Mouse (Mus musculus): ENCODE results near the gene Il18bp.

Il18bp gene

GRCm38 (mm10) chr7:102000921-102001630 is 17.4 kb downstream of the Il18bp start:
- DNase-seq: no peak

- DNase-seq: no peak
Measured at GRCm38 (mm10) chr7:102000296-102000695, 18.2 kb downstream of the Il18bp start.

GRCm38 (mm10) chr7:101999461-102000151 is 18.9 kb downstream of the Il18bp start:
- DNase-seq: peak; percentile 37 to 41

- peak; percentile 91 to 93 for DNase-seq
Measured at GRCm38 (mm10) chr7:101998194-101998927, 20.1 kb downstream of the Il18bp start.

GRCm38 (mm10) chr7:101994241-101994640 is 24.2 kb downstream of the Il18bp start:
- no peak for DNase-seq

- DNase-seq: peak in 1 of 2 experiments; percentile 5
Measured at GRCm38 (mm10) chr7:101985081-101985480, 33.4 kb downstream of the Il18bp start.

GRCm38 (mm10) chr7:101982735-101983134 is 35.8 kb downstream of the Il18bp start:
- DNase-seq: peak in 1 of 2 experiments; percentile 4

- peak; percentile 36 to 48 for DNase-seq
Measured at GRCm38 (mm10) chr7:101974505-101974904, 44.0 kb downstream of the Il18bp start.

- no peak for DNase-seq
Measured at GRCm38 (mm10) chr7:101973730-101974129, 44.8 kb downstream of the Il18bp start.

DNA sequence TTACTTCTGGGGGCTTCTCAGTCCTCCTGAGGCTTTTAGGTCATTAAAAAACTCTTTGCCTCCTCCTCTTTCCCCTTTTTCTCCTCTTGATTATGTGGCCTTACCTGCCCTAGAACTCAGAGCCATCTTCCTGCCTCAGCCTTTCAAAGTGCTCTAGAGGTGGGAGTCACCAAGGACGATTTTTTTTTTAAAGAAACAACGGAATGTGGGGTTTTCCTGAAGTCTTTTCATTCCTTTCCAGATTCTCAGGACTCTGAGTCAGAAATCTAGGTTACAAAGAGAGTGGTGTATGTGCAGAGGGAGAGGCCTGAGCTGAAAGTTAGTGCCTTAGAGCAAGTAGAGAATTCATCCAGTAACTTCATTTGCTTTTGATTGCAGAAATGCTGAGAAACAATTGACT is 46.8 kb downstream of the Il18bp start:
- no peak for DNase-seq

DNA sequence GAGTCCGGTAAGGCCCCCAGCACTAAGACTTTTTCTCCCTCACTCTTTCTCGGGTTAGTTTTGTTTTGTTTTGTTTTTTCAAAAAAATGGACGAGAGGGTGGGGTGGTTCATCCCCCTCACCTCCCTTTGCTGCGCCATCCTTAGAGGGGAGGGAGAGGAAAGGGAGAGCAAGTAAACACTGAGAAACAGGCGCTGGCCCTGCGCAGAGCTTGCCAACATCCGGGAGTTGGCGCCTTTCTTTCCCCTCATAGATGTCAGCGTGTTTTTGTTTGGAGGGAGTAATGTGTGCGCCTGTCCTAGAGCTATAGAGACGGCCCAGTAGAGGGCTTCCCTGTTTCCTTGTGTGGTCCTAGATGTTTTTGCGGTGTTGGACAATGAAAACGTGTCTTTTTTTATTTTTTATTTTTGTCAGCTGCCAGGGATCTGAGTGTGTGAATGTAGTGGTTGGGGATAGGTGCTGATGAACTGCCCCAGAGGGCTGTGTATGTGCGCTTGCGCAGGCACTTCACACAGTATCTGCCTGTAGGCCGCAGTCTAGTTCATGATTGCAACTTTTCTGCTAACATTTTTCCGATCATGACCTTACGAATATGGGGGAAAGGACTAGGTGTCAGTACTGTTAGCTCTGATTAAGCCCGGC is 47.5 kb downstream of the Il18bp start:
- DNase-seq: peak; percentile 78 to 88

GRCm38 (mm10) chr7:101970429-101970775 is 48.1 kb downstream of the Il18bp start:
- DNase-seq: peak; percentile 96 to 97

DNA sequence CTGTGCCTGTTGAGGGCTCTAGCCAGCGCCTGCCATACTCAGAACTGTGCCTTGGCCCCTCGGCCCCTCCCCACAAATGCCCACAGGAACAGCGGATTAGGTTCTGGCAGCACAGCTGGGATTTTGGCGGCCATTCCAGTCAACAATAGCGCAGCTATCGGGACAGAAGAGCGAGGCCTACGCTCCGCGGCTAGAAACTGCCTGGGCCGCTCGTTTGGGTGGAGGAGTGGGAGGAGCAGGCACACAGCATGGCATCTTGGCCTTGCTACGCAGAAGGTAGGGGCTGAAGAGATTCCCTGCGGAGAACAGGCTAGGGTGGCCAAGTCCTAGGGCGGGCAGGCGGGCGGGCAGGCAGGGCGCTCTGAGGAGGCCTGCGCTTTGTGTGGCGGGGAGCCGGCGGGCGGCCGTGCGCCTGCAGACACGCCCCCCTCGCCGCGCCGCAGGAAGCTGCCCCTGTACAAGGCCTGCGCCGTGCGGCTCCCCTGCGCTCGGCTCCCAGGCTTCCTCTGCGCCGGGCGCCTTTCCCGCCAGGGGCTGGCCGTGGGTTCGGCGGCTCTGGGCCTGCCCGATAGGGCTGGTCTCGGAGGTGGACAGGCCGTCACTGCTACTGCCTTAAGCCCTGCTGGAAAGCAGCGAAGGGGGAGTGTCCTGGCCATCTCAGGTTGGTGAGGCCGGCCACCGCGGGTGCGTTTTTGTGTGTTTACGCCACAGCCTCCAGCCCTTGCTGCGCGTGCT is 48.6 kb downstream of the Il18bp start:
- peak; percentile 89 to 95 for DNase-seq

DNA sequence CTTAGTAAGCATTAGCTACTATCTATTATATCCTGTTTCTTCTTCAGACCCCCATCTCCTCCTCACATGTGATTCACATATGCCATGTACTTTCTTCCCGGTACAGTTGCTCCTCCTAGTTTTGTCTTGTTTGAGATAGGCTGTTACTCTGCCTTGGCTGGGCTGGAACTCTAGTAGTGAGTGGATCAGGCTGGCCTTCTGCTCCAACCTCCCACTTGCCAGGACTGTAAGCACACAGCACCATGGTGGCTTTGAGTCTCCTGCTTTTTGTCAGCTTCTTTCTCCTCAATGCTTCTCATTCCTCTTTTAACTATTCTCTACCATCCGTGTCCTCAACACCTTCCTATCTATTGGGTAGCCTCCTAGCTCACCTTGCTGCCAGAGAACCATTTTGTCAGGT is 49.7 kb downstream of the Il18bp start:
- no peak for DNase-seq

GRCm38 (mm10) chr7:101967256-101967655 is 51.2 kb downstream of the Il18bp start:
- no peak for DNase-seq

GRCm38 (mm10) chr7:101965606-101966005 is 52.9 kb downstream of the Il18bp start:
- DNase-seq: no peak

Measured in kidney, postnatal 4 days (tissue).